Mouse (Mus musculus): ENCODE measurements at regions not wholly inside any gene's neighbourhood (a gene's known extent, or its start where the extent isn't known, plus 50 kb on each side); places are given as distances from the start of the nearest gene placed in this dataset.
A peak's percentile ranks its signal among the peaks of the same experiment; 100 is the strongest.

GRCm38 (mm10) chr12:77785647-77786046 lies 408.4 kb upstream of the Gm6657 start:
- no peak for DNase-seq

- DNase-seq: no peak
Observed at GRCm38 (mm10) chr12:77786678-77787077, 407.4 kb upstream of the Gm6657 start.

GRCm38 (mm10) chr12:77788273-77788672 lies 405.8 kb upstream of the Gm6657 start:
- DNase-seq: no peak

GRCm38 (mm10) chr12:77789427-77789826 lies 404.6 kb upstream of the Gm6657 start:
- DNase-seq: no peak

- DNase-seq: no peak
Observed at GRCm38 (mm10) chr12:77789871-77790270, 404.2 kb upstream of the Gm6657 start.

GRCm38 (mm10) chr12:77790891-77791672 lies 403.0 kb upstream of the Gm6657 start:
- peak; percentile 16 to 21 for DNase-seq

GRCm38 (mm10) chr12:77798516-77798915 lies 395.5 kb upstream of the Gm6657 start:
- no peak for DNase-seq

- DNase-seq: no peak
Observed at GRCm38 (mm10) chr12:77799134-77799770, 394.8 kb upstream of the Gm6657 start.

- DNase-seq: no peak
Observed at GRCm38 (mm10) chr12:77807674-77808073, 386.4 kb upstream of the Gm6657 start.

GRCm38 (mm10) chr12:77811276-77811675 lies 382.8 kb upstream of the Gm6657 start:
- peak in 1 of 2 experiments; percentile 5 for DNase-seq

- DNase-seq: no peak
Observed at GRCm38 (mm10) chr12:77819456-77819855, 374.6 kb upstream of the Gm6657 start.

- peak; percentile 8 for DNase-seq
Observed at GRCm38 (mm10) chr12:77823381-77824030, 370.5 kb upstream of the Gm6657 start.

GRCm38 (mm10) chr12:77833411-77834169 lies 360.5 kb upstream of the Gm6657 start:
- no peak for DNase-seq

GRCm38 (mm10) chr12:77834891-77835290 lies 359.2 kb upstream of the Gm6657 start:
- DNase-seq: no peak

- no peak for DNase-seq
Observed at GRCm38 (mm10) chr12:77836231-77836630, 357.8 kb upstream of the Gm6657 start.

- DNase-seq: no peak
Observed at GRCm38 (mm10) chr12:77841844-77842415, 352.1 kb upstream of the Gm6657 start.

GRCm38 (mm10) chr12:77852595-77853577 lies 341.2 kb upstream of the Gm6657 start:
- DNase-seq: no peak

- DNase-seq: no peak
Observed at GRCm38 (mm10) chr12:77854281-77855075, 339.6 kb upstream of the Gm6657 start.

- no peak for DNase-seq
Observed at GRCm38 (mm10) chr12:77855796-77856195, 338.2 kb upstream of the Gm6657 start.

GRCm38 (mm10) chr12:77857281-77857680 lies 336.8 kb upstream of the Gm6657 start:
- DNase-seq: no peak

Data from lung, adult 18-20 months (tissue).